Mouse (Mus musculus) spleen, adult 18-20 months (tissue): Measurements from ENCODE around the gene Atg13.

Experiments
- DNase-seq, 2 experiments: peaks; one replicate each; pipeline ENCODE4 v3.0.0; 2022; ENCODE audit warnings: mixed read lengths in 2 of 2

Atg13 gene

GRCm38 (mm10) chr2:91645811-91646210, 64.6 kb downstream of the Atg13 start:
- DNase-seq = no peak

DNA sequence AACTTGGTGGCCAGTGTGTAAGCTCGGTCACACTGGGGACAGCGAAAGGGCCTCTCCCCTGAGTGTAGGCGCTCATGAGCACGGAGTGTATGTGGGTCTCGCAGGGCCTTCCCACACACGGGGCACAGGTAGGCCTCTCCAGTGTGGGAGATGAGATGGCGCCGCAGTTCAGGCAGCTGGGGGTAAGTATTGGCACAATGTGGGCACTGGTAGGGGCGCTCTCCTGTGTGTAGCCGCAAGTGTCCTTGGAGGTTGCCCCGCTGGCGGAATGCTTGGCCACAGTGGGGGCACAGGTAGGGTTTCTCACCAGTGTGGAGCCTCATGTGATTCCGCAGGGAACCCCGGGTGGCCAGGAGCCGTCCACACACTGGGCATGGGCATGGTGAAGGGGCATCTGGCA, 65.0 kb downstream of the Atg13 start:
- DNase-seq = no peak

DNA sequence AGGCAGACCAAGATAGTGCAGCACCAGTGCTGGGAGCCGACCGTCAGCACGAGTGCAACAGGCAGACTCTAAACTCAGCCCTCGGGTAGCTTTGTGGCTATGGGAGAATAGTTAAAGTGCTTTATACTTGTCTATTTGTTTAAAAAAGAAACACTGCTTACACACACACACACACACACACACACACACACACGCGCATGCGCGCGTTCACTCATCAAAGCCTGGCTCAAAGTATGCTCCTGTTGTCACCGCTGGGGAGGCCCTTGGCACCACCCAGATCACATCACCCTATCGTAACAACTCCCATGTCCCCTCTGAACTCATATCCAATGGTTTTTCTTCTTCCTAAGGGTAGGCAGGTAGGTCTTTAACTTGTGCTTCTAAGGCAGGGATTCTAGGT, 66.4 kb downstream of the Atg13 start:
- DNase-seq = no peak

DNA sequence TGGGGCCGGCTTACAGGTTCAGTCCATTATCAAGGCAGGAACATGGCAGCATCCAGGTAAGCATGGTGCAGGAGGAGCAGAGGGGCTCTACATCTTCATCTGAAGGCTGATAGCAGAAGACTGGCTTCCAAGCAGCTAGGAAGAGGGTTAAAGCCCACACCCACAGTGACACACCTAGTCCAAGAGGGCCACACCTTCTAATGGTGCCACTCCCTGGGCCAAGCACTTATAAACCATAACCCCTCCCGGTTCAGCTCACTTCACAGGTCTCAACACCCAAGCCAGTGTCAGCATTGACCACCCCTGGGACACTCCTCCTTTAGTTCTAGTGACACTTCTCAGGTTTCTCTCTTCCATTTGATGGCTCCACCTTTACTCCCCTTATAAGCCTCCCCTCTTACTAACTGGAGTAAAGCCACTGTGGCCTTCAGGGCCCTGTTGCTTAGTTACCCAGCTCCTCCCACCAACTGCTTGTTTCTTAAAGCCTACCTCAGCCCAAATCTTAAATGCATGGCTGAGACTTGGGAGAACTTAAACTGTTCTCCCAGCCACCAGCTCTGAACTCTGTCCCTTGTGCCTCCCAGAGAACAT, 67.5 kb downstream of the Atg13 start:
- DNase-seq = no peak

DNA sequence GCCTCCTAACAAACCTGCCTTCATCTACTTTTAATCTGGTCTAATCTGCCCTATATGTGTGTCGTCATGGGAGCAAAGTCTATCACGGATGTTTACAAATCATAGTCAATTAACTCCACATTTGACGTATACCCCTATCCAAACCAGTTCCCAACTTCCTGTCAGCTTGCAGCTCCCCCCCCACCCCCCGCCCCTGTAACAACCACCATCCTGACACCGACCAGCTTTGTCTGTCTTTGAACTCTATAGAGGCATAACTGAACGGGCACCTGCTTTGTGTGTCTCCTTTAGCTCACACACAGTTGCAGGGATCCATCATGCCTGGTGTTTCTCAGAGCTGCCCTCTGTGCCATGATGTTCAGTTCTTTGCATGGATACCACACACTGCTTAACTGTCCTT, 71.4 kb downstream of the Atg13 start:
- no peak for DNase-seq

- no peak for DNase-seq
Measured at GRCm38 (mm10) chr2:91636727-91637338, 73.5 kb downstream of the Atg13 start.

GRCm38 (mm10) chr2:91636229-91636628, 74.1 kb downstream of the Atg13 start, which contains the start of gene F2:
Gene F2 (minus strand): TSS chr2:91636414.
- no peak for DNase-seq

DNA sequence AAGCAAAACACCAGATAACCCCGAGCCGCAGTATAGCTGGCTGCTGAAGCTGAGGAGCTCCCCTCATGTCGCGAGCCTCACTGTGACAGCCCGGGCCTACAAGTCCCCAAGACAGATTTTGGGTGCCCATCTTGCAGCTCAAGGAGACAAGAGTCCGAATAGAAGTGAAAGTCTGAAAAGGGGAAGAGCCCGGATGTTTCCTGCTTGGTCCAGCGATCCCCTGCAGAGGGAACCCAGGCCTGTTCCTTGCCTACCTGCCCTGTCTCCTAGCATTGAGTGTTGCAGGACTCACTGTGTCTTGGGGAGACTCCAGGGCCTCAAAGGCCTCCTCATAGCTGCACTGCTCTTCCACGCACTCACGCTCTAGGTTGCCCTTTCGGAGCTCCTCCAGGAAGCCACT, 74.9 kb downstream of the Atg13 start:
- DNase-seq = no peak

GRCm38 (mm10) chr2:91634841-91635240, 75.5 kb downstream of the Atg13 start:
- DNase-seq = no peak

GRCm38 (mm10) chr2:91633334-91633977, 76.9 kb downstream of the Atg13 start:
- no peak for DNase-seq

GRCm38 (mm10) chr2:91632316-91632715, 78.1 kb downstream of the Atg13 start:
- DNase-seq = no peak

DNA sequence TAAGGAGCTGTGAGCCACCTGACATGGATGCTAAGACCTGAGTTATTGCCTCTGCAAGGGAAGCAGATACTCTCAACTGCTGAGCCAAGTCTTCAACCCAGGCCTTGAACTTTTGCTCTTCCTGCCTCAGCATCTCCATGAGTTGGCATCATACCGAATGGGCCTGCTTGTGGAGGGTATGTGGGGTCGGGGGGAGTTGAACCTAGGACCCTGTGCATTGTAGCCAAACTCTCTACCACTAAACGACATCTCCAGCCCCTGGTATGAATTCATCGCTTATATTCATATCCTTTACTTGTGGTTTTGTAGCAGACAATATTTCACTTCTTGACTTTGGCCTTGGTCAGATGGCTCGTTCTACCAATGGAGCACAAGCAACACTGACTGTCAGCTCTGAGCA, 78.5 kb downstream of the Atg13 start:
- DNase-seq = no peak

GRCm38 (mm10) chr2:91630384-91630783, 80.0 kb downstream of the Atg13 start:
- no peak for DNase-seq

GRCm38 (mm10) chr2:91629682-91630081, 80.7 kb downstream of the Atg13 start:
- no peak for DNase-seq

- DNase-seq = no peak
Measured at GRCm38 (mm10) chr2:91628171-91628570, 82.2 kb downstream of the Atg13 start.

- no peak for DNase-seq
Measured at GRCm38 (mm10) chr2:91627486-91627885, 82.9 kb downstream of the Atg13 start.
